Mouse (Mus musculus) G1E (cell line): Measurements from ENCODE around the gene Gipc1. TPM values are rescaled to one million over a fixed set of nuclear protein-coding genes. Genes with fewer than 3 reads are reported as not detected.
A peak's percentile ranks its signal among the peaks of the same experiment; 100 is the strongest.

Experiments
- ATAC-seq: 2 replicates; pipeline ENCODE4 v1.8.0; 2016; ENCODE audit warnings: mild to moderate bottlenecking; ENCODE audit not compliant: insufficient number of reproducible peaks, poor library complexity, low FRiP score, severe bottlenecking; ENCODE audit errors: extremely low read depth
- DNase-seq: peaks from one replicate; pipeline ENCODE4 v3.0.0; 2012; ENCODE audit warnings: low spot score
- H3K27me3 ChIP-seq: 2 replicates; pipeline ENCODE4 v1.6.1; 2012; ENCODE audit warnings: mild to moderate bottlenecking, low read length, inconsistent platforms; ENCODE audit not compliant: insufficient read depth
- H3K36me3 ChIP-seq: replicated peaks from 2 replicates; pipeline ENCODE3; 2012; ENCODE audit warnings: mild to moderate bottlenecking, inconsistent platforms
- H3K4me1 ChIP-seq: 2 replicates; pipeline ENCODE4 v1.6.1; 2012; ENCODE audit warnings: low read depth, low read length, inconsistent platforms, mixed read lengths; ENCODE audit not compliant: insufficient read depth
- H3K4me3 ChIP-seq: 2 replicates; pipeline ENCODE4 v1.5.1; 2012; ENCODE audit warnings: low read depth, mild to moderate bottlenecking, inconsistent platforms, low read length, moderate library complexity, mixed read lengths
- H3K9me3 ChIP-seq: replicated peaks from 2 replicates; pipeline ENCODE4 v1.6.1; 2012; ENCODE audit warnings: inconsistent platforms
- CTCF ChIP-seq: IDR thresholded peaks from 2 replicates; pipeline ENCODE4 v1.5.1; 2012; ENCODE audit warnings: low read depth, low read length, inconsistent platforms, mixed read lengths
- GATA1 ChIP-seq: IDR thresholded peaks from 2 replicates; pipeline ENCODE4 v1.6.1; 2012; ENCODE audit warnings: borderline replicate concordance, low read length, inconsistent platforms, mixed read lengths
- GATA2 ChIP-seq: IDR thresholded peaks from 2 replicates; pipeline ENCODE4 v1.6.1; 2012; ENCODE audit warnings: low read depth, low read length, inconsistent platforms, borderline replicate concordance
- POLR2AphosphoS5 ChIP-seq: IDR thresholded peaks from 2 replicates; pipeline ENCODE4 v1.6.1; 2012; ENCODE audit warnings: low read depth, low read length, inconsistent platforms; ENCODE audit not compliant: insufficient replicate concordance
- TAL1 ChIP-seq: conservative IDR thresholded peaks from 2 replicates; pipeline ENCODE4 v1.6.1; 2012; ENCODE audit warnings: low read depth, low read length, inconsistent platforms, mixed read lengths
- polyA plus RNA-seq: library from polyadenylated mRNA; stranded (reverse); fragments of >175 nt; gene quantifications from 2 replicates; pipeline ENCODE4 v1.2.3, GENCODE M21; 2012
- total RNA-seq, 2 experiments: library from RNA; stranded (forward) in 1 of 2; stranded (reverse) in 1 of 2; fragments of 200-1000 nt in 1 of 2; fragments of >200 nt in 1 of 2; fragmentation: Nextera tagmentation in 1 of 2; gene quantifications; 2 replicates each; pipeline ENCODE4 v1.2.3; 2014 to 2017

Gene Gipc1
- total and polyA plus RNA-seq, 3 experiments = 25.3 to 65.3 (median 37.7) TPM

DNA sequence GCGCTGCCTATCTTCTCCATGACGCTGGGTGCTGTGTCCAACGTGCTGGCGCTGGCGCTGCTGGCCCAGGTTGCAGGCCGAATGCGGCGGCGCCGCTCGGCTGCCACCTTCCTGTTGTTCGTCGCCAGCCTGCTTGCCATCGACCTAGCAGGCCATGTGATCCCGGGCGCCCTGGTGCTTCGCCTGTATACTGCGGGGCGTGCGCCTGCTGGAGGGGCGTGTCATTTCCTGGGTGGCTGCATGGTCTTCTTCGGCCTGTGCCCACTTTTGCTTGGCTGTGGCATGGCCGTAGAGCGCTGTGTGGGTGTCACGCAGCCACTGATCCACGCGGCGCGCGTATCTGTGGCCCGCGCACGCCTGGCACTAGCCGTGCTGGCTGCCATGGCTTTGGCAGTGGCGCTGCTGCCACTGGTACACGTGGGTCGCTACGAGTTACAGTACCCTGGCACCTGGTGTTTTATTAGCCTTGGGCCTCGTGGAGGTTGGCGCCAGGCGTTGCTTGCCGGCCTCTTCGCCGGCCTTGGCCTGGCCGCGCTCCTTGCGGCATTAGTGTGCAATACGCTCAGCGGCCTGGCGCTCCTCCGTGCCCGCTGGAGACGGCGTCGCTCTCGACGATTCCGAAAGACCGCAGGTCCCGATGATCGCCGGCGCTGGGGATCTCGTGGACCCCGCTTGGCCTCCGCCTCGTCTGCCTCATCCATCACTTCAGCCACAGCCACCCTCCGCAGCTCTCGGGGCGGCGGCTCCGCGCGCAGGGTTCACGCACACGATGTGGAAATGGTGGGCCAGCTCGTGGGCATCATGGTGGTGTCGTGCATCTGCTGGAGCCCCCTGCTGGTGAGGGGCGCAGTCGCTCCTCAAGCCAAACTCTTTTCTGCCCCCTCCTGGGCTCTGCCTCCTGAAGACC, 15.8 kb downstream of the Gipc1 start:
- peaks cover 81% of the 10 kb centered on the region for H3K36me3 ChIP-seq
- H3K27me3 ChIP-seq = no peaks in the 10 kb centered on the region; the same call in 1 of the 2 replicates
- H3K9me3 ChIP-seq = peaks cover 13% of the 10 kb centered on the region
- peak overlapping the region; percentile 13 for H3K4me3 ChIP-seq
- peaks cover 15% of the 10 kb centered on the region for H3K4me1 ChIP-seq
- TF ChIP-seq GATA1 (no peak), CTCF (no peak), POLR2AphosphoS5 (no peak), TAL1 (no peak), GATA2 (no peak)
- ATAC-seq (no peak), DNase-seq (no peak)

DNA sequence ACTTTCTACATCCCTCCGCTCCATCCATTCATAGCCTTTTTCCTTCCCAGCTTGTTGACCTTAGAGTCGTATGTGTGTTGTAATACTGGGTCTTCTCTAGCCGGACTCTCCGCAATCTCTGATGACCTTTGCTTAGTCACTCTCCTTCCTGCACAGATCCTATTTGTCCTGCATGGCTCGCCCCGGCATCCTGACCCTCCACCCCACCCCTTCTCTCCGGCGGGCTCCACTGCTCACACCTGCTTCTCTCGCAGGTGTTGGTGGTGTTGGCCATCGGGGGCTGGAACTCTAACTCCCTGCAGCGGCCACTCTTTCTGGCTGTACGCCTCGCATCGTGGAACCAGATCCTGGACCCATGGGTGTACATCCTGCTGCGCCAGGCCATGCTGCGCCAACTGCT, 16.5 kb downstream of the Gipc1 start:
- Histone ChIP-seq H3K36me3 (peaks cover 81% of the 10 kb centered on the region), H3K9me3 (peaks cover 13% of the 10 kb centered on the region), H3K4me1 (peaks cover 15% of the 10 kb centered on the region), H3K4me3 (no peak overlapping the region), H3K27me3 (no peaks in the 10 kb centered on the region; the same call in 1 of the 2 replicates)
- no peak for ATAC-seq
- DNase-seq = no peak
- TF ChIP-seq GATA1 = no peak
- TF ChIP-seq CTCF = no peak
- TF ChIP-seq TAL1 = no peak
- no peak for TF ChIP-seq GATA2
- TF ChIP-seq POLR2AphosphoS5 = no peak

DNA sequence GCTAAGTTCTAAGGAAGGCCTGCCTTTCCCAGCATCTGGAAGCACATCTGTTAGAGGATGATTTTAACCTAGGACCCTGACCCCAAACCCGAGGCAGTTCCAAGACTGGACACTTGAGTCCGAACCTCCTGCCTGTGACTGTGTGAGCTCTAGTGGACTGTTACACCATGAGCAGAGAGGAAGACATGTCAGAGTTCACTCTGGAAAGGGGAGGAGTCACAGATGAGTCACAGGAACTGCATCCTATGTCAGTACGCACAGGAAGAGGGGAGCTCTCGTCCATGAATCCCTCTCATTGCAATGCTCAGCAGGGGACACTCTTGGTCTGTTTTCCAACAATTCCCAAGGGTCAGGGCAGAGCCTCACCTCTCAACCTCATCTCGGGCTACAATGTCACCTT, 20.5 kb downstream of the Gipc1 start:
- ATAC-seq (no peak), DNase-seq (no peak)
- Histone ChIP-seq H3K36me3 (peaks cover 99% of the 10 kb centered on the region), H3K4me3 (no peak overlapping the region), H3K9me3 (peaks cover 11% of the 10 kb centered on the region), H3K4me1 (peaks cover 2% of the 10 kb centered on the region; the same call in 1 of the 2 replicates), H3K27me3 (no peaks in the 10 kb centered on the region; the same call in 1 of the 2 replicates)
- no peak for TF ChIP-seq CTCF
- TF ChIP-seq GATA1 = no peak
- TF ChIP-seq TAL1 = no peak
- TF ChIP-seq GATA2 = no peak
- no peak for TF ChIP-seq POLR2AphosphoS5

DNA sequence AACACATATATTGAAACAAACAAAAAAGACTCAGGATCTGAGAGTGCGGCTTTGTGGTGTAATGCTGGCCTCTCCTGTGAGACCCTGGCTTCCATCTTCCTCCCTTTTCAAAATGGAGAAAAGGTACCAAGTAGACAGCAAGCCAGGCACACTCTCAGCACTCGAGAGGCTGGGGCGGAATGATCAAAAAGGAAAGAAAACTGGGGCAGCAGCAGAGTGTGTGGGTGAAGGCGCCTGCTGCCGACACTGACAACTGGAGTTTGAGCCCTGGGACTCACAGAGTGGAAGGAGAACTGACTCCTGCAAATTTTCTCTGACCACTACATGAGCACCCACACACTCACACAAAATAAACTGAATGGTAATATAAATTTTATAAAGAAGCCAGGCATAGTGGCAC, 22.0 kb downstream of the Gipc1 start:
- H3K36me3 ChIP-seq = peaks cover 99% of the 10 kb centered on the region
- DNase-seq (no peak), ATAC-seq (no peak)
- no peak for TF ChIP-seq CTCF
- TF ChIP-seq TAL1 = no peak
- TF ChIP-seq POLR2AphosphoS5 = no peak
- no peak for TF ChIP-seq GATA2
- no peak for TF ChIP-seq GATA1
- no peaks in the 10 kb centered on the region for H3K4me1 ChIP-seq
- H3K4me3 ChIP-seq = no peak overlapping the region
- no peaks in the 10 kb centered on the region for H3K27me3 ChIP-seq
- no peaks in the 10 kb centered on the region for H3K9me3 ChIP-seq

DNA sequence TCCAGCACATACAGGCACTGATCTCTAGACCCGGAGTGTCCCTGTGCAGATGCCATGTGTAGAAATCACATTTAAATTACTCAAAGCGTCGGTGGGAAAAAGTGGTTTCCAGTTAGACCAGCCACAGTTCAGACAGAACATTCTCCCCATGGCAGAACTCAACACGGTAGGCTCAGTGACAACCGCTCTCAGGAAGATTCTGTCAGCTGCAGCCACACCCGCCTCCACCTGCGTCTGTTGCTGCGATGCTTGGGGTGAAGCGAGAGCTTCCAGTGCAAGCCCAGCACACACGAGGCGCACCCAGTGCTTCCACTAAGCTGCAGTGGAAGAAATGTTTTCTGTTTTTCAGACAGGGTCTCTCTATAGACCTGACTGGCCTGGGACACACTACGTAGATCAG, 27.4 kb downstream of the Gipc1 start:
- no peaks in the 10 kb centered on the region for H3K27me3 ChIP-seq
- no peak for DNase-seq
- no peak for TF ChIP-seq TAL1
- TF ChIP-seq GATA2 = no peak
- no peak for TF ChIP-seq CTCF
- no peak for TF ChIP-seq GATA1
- TF ChIP-seq POLR2AphosphoS5 = no peak
- peaks cover 99% of the 10 kb centered on the region for H3K36me3 ChIP-seq
- H3K4me3 ChIP-seq = no peak overlapping the region
- ATAC-seq = no peak
- no peaks in the 10 kb centered on the region for H3K9me3 ChIP-seq
- H3K4me1 ChIP-seq = peaks cover 8% of the 10 kb centered on the region

DNA sequence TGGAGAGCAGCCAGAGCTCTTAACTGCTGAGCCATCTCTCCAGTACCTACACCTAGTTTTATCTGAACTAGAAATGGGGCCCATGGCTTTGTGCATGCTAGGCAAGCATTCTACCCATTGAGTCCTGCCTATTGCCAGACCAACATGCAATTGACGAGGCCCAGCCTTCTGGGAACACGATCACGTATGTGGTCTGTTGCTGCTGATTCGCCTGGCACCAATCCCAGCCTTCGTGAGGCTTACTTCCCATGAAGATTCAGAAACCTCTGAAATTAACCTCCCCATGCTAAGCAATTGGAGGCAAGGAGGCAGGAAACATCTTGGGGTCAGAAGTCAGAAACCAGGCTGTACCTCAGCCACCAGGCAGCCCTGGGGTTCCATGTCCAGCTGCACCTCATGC, 28.1 kb downstream of the Gipc1 start:
- TF ChIP-seq GATA1 (no peak), GATA2 (no peak), POLR2AphosphoS5 (no peak), CTCF (no peak), TAL1 (no peak)
- ATAC-seq (no peak), DNase-seq (no peak)
- no peaks in the 10 kb centered on the region for H3K9me3 ChIP-seq
- peaks cover 99% of the 10 kb centered on the region for H3K36me3 ChIP-seq
- no peaks in the 10 kb centered on the region for H3K27me3 ChIP-seq
- H3K4me1 ChIP-seq = peaks cover 8% of the 10 kb centered on the region
- H3K4me3 ChIP-seq = no peak overlapping the region

DNA sequence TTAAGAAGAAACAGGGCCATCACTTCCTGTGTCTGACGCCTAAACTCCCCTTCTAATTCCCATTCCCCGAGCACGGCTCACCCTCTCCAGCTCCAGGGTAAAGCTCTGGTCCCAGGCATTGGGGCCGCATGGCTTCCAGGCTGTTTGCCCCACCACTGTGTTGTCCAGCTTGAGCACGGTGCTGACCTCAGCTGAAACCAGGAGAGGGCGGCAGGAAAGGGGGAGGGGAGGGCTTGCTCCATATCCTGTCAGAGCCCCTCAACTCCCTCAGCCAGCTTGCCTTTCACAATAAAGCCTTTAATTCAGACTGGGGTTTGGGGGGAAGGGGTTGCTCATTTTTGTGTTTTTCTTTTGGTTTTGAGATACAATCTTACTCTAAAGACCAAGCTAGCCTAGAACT, 28.6 kb downstream of the Gipc1 start:
- no peaks in the 10 kb centered on the region for H3K9me3 ChIP-seq
- DNase-seq (no peak), ATAC-seq (no peak)
- H3K36me3 ChIP-seq = peaks cover 99% of the 10 kb centered on the region
- H3K4me3 ChIP-seq = no peak overlapping the region
- TF ChIP-seq TAL1 (no peak), GATA1 (no peak), CTCF (no peak), GATA2 (no peak)
- no peaks in the 10 kb centered on the region for H3K27me3 ChIP-seq
- peaks cover 8% of the 10 kb centered on the region for H3K4me1 ChIP-seq
